Mouse (Mus musculus) testis, adult 2 months (tissue): Measurements from ENCODE around the gene Cmss1.

ENCODE experiments used
- CTCF ChIP-seq: fragments of 200-500 bp; IDR thresholded peaks from 2 replicates; pipeline ENCODE4 v1.5.1; 2012; ENCODE audit warnings: low read depth, mild to moderate bottlenecking, inconsistent platforms, low read length, moderate library complexity; ENCODE audit not compliant: control insufficient read depth, insufficient read depth, insufficient replicate concordance
- POLR2A ChIP-seq: fragments of 200-500 bp; IDR thresholded peaks from 2 replicates; pipeline ENCODE4 v1.6.1; 2012; ENCODE audit warnings: low read depth, mild to moderate bottlenecking, inconsistent platforms, low read length, moderate library complexity; ENCODE audit not compliant: control insufficient read depth

- TF ChIP-seq CTCF (no peak), POLR2A (no peak)
Observed at GRCm38 (mm10) chr16:57392461-57392860, 214.2 kb downstream of the Cmss1 start.
